Mouse (Mus musculus) c-Kit-negative CD71-positive TER-119-positive erythroid progenitor cells, embryonic 14.5 days (primary cell): ENCODE data around the gene Ppp2r5d.
A peak's percentile ranks its signal among the peaks of the same experiment; 100 is the strongest.

Source experiments
- DNase-seq: peaks from one replicate; pipeline ENCODE4 v3.0.0-alpha.2; 2013; ENCODE audit warnings: low read depth, low spot score

Gene Ppp2r5d

DNA sequence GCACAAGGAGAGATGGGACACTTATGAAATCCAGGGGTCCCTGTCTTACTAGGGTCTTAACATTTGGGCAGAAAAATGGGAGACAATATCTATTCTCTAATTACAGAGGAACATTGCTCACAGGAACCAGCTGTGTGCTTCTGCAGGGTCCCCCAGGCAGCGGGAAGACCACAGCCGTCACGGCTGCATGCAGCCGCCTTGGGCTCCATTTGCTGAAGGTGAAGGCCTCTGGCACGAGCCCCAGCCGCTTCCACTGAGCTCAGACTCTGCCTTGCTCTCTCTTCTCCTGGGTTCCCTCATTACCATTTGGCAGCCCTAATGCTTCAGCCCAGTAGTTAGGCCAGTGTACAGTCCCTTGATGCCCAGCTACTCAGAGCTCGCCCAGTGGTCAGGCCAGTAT is 16.2 kb upstream of the Ppp2r5d start:
- DNase-seq: no peak

DNA sequence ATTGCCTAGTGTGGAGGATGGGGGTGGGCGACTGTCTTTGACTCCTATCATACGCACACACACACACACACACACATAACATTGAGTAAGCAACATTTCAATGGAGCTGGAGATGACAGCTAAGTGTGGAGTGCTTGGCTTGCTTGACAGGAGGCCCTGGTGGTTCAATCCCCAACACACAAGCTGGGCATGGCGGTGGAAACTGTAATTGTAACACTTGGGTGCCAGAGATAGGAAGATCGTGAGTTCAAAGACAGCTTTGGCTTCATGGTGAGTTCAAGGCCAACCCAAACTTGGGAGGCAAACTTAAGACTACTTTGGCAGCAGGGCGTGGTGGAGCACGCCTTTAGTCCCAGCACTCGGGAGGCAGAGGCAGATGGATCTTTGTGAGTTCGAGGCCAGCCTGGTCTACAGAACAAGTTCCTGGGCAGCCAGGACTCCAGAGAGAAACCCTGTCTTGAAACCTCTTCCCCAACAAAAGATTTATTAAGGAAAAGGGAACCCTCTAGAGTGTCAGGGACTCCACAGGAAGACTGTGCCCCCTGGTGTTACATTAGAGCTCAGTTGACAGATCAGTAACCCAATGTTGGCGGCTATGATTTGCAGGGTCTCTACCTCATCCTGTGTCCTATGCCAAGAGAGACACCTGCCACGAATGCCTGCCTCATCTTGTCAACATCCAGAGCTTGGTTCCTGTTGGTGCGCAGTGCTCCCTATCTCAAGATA is 10.0 kb upstream of the Ppp2r5d start:
- DNase-seq: no peak

DNA sequence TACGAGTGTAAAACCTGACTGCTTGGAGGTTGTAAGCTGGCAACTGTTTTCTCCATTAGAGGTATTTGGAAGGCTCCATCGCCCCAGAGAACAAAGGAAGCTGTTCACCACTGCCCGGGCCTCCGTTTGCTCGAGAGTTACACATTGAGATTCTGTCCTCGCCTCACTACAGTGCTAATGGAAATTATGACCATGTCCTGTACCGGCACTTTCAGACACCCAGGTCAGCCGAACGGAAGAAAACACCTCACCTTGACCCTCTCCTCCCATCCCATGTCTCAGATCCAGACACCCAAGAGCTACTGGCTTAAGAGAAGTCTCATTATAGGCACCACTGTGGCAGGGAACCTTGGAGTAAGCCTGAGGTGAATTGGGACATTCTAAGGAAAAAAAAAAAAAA is 8.9 kb upstream of the Ppp2r5d start:
- DNase-seq: no peak

DNA sequence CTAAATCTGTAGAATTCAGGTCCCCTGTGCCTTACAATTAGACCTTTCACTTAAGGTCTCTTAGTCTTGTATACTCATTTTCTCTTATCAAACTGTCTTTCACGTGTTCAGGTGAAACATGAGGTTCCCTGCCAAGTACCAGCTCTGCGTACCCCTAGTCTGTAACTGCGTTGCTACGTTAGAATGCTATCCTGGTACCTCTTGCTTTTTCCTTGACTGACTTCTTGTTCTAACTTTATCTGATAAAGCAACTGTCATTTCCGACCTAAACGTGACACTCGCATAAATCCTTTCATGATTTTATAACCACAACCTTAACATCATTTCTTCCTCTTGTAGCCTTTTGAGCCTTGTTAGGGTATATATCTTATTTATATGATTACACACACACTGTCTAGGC is 7.5 kb upstream of the Ppp2r5d start:
- DNase-seq: no peak

DNA sequence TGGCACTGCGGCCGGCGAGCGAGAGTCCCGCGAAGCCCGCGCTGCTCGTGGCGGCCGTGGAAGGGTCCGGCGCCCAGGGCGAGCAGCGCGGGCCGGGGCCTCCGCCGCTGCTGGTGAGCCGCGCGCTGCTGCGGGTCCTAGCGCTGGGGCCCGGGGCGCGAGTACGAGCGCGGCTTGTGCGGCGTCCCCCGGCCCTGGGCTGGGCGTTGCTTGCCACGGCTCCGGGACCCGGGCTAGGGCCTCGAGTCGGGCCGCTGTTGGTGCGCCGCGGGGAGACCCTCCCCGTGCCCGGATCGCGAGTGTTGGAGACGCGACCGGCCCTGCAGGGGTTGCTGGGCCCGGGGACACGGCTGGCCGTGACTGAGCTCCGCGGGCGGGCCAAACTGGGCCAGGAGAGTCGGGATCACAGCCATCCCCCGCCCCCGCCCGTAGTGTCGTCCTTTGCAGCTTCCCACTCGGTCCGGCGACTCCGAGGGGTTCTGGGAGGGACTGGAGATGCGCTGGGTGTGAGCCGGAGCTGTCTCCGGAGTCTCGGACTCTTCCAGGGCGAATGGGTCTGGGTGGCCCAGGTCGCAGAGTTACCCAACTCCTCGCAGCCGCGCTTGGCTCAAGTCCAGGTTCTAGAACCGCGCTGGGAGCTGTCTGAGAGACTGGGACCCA is 6.8 kb upstream of the Ppp2r5d start:
- DNase-seq: no peak

DNA sequence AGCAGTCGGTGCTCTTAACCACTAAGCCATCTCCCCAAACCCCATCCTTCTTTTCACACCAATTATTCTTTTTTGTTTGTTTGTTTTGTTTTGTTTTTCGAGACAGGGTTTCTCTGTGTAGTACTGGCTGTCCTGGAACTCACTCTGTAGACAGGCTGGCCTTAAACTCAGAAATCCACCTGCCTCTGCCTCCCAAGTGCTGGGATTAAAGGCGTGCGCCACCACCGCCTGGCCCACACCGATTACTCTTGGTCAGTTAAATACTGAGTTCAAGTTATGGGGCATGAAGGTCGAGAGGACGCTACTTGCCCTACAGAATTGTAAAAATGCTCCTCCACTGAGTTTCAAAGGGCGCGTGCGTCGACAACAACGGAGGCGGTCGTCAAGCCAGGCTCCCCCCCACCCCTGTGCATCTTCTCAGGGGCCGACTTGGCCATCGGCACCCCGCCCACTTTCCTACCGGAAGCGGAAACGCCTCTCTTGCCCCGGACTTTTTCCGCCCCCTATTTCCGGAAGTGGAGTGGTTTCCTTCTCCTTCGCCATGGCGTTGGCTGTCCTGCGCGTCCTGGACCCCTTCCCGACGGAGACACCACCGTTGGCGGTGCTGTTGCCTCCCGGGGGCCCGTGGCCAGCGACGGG is 6.2 kb upstream of the Ppp2r5d start, which contains the start of gene Pex6:
Gene Pex6 (plus strand): TSS at position 505 of the 639 bp plus-strand sequence.
- DNase-seq: peak; percentile 79

DNA sequence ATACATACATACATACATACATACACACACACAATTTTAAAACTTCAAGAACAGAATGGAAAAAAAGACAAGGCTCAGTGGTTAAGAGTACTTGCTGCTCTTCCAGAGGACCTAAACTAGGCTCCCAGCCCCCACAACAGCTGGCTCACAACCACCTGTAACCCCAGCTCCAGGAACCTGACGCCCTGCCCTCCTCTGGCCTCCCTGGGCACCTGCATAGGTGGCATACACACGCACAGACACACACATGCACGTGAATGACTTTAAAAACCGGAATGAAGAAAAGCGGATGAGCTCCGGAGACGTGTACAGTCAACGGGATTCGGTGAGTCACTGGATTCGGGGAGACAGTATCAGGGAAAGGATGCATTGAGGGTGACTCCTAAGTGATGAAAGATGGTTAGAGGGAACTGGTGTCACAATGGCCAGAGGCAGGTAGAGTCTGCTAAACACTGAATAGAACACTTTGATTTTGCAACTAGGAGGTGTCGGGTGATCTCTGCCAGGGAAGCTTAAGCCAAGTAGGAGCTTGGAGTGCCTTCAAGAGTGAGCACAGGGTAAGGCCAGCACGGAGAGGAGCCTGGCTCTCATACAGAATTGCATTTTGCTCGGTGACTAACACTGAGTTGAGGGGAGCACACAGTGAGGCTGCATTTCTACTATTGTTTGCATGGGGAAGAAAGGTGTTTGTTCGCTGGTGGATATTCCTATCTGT is 1.6 kb upstream of the Ppp2r5d start:
- no peak for DNase-seq

DNA sequence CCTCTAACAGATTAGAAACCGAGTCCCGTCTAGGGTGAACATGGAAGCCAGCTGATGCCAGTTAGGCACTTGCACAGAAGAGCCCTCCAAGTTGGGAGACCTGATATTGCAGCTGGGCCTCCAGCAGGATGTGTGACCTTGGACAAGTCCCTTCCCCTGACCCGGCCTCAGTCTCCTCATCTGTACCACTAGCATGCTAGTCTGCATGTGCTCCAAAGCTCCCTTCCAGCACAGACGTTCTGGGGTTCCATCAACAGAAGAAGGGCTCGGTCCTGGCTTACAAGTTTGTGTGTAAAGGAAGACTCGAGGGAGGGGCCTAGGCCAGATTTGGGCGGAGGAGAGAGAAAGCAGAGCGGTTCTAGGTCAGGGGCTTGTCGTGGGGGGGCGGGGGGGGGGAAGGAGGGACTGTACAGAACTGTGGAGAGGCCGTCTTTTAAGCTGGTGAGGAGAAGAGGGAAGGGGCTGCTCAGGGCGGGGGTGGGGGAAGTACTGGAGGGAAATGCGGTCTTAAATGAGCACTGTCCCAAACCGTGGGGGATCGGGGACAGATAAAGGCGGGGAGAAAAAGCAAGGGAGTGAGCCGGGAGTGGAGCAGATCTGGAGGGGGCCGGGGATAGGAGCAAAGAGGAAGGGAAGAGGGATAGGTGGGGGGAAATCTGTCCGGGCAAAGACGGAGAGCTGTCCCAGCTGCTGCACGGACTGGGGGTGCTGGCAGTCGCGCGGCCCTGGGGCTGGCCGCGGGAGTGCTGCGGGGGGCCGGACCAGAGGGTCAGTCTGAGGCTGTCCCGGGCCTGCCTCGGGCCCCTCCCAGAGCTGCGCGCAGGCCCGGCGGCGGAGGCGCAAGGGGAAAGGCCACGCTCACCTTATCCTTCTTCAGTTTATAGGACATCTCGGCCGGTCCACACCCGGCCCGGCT is 682 bp downstream of the Ppp2r5d start:
- no peak for DNase-seq

DNA sequence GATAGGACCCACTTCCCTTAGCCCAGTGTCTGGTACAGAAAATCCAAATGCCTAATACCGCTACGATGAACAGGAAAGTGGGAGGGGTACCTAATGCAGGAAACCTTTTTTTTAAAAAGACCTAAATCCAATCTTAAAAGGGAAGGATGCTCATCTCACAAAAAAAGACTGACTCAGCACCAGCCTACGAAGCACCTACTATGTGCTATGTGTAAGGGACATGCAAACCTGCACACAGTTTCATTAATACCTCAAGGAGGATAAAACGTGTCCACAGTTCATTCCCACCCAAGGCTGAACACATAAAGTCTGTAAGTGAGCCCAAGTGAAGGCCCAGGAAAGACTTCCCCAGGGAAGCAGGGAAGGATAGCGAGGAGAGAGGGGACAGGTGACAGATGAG is 2.4 kb downstream of the Ppp2r5d start:
- no peak for DNase-seq

DNA sequence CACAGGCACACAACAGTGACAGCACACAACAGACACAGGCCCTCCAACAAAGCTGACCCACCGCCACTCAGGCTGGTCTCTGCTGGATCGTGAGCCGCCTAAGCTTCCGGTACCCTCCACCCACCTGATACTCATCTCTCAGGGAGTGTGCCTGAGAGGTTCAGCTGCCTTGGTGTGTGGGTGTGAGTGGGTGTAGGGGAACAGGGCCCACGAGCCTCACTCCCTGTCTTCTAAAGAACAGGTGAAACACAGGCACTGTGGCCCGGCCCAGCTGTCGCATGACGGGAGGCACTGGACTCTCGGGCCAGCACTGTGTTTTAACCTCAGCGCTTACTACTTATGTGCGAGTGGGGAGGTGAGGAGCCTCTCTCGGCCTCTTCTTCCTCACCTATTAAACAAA is 2.8 kb downstream of the Ppp2r5d start:
- no peak for DNase-seq

DNA sequence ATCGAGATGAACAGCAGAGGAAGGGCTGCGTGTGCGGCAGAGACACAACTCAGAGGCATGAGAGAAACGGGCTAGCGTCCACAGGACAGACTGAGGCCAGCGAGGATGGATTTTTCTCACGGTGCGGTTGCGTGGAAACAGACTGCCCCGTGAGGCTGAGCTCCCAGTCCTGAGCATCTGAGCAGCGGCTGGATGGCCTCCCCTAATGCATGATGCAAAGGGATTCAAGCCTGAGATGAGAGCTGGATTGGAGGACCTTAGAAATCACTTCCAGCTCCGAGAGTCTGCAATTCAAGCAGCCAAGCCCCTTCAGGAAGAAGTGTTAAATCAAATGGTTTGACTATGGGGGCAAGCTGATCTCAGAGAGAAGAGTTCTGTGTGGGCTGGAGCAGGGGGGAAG is 3.4 kb downstream of the Ppp2r5d start:
- DNase-seq: no peak

DNA sequence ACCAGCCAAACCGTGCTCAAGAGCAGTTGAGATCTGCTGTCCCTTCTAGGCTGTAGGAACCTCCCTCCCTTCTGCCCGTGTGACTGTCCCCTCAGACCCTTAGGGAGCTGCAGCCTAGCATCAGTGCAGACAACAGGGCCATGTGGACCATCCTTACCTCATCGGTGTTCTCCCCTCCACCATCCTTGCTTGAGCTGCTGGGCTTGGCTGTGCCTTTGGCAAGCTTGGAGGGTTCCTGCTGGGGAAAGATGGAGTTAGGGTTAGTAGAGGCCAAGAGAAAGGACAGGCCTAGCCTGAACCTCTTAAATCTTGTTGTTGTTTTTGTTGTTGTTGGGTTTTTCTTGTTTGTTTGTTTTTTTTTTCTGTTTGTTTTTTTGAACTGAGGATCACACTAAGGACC is 5.0 kb downstream of the Ppp2r5d start:
- DNase-seq: no peak

DNA sequence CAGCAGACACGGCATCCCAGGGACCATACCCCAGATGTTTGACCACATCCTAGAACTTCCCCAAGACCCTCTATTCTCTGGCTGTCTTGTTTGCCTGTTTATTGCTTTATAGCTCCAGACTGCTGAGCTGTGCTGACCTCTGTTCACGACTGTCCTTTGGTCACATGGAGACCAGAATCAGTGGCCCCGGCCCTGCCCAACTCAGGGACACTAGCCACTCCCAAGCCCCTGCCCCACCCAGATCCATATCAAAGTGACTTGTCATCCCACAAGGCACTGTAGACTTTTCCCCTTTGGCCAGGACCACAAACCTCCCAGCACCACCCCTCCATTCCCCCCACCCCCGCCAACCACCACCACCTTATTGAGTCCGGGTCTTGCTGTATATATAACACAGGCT is 5.7 kb downstream of the Ppp2r5d start:
- no peak for DNase-seq

DNA sequence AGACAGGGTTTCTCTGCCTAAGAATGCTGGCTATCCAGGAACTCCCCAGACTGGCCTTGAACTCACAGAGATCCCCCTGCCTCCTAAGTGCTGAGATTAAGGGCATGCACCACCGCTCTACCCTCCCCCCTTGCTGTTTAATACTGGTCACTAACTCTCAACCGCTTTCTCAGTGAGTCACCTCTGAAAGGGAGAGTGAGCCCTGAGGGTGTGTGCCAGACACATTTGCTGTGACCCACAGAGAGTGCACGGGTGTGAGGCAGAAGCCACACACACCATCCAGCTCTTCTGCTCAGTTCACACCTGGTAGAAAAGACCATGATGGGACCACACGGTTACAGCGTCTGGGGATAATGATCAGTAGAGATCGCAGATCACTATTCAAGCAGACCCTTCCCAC is 6.4 kb downstream of the Ppp2r5d start:
- no peak for DNase-seq

DNA sequence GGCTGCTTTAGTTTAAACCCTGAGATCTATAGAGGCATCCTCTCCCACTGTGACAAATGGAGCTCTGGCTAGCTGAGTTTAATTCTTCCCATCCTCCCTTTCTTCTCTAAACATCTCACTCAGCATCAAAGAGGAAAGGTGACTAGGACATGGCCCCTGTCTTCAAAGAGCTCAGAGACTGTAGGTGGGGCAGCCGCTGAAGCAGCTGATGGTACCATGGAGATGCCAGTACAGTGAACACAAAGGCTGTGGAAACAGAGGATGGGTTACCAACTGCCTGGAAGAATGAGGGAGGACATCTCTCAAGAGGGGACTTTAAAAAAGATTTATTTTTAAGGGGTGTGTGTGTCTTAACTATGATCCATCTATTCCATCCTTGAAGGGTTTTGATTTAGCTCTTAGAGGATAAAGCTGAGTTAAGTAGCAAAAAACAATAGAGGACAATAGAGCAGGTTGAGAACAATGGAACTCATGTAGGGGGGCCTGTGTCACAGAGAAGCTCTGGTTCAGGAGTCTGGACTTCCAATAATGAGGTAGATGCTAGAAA is 10.3 kb downstream of the Ppp2r5d start:
- DNase-seq: no peak

DNA sequence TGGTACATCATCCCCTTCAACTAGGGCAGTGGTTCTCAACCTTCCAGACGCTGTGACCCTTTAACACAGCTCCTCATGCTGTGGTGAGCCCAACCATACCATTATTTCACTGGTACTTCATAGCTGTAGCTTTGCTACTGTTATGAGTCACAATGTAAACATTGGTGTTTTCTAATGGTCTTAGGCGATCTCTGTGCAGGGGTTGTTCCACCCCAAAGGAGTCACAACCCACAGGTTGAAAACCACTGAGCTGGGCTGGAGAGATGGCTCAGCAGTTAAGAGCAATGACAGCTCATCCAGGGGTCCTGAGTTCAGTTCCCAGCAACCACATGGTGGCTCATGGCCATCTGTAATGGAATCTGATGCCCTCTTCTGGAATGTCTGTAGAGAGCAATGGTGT is 13.5 kb downstream of the Ppp2r5d start:
- no peak for DNase-seq

DNA sequence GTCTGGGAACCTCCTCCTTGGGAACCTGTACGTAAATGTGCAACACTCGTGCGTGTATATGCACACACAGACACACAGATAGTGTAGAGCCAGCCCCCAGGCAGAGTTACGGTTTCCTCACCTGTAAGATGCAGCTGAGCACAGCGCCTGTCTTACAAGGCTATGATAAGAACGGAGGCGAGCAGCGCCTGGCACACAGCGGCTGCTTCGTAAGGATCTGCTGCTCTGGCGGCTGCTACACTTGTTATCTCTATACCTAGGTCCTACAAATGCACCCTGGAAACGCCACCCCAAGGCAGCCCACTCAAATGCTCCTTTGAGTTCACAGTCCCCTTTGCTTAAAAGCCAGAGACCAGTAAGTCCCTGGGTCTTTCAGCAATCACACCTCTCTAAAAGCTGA is 14.2 kb downstream of the Ppp2r5d start:
- no peak for DNase-seq

DNA sequence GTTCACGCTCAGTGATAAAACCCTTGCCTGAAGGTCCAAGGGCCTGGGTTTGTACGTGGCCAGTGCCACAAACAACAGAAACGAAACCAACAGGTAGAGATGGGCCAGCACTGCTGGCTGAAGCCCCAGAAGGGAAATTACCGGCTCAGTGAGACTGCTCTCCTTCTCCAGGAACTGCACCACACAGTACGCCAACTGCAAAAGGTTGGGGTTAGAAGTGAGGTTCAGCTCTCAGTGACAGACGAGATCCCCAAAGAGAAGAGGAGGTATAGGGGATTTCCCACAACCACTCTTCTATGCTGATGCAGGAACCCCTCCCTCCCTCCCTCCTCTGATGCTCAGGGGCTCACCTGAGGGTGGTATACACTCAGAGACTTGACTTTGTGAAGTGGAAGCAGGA is 19.0 kb downstream of the Ppp2r5d start:
- DNase-seq: no peak

DNA sequence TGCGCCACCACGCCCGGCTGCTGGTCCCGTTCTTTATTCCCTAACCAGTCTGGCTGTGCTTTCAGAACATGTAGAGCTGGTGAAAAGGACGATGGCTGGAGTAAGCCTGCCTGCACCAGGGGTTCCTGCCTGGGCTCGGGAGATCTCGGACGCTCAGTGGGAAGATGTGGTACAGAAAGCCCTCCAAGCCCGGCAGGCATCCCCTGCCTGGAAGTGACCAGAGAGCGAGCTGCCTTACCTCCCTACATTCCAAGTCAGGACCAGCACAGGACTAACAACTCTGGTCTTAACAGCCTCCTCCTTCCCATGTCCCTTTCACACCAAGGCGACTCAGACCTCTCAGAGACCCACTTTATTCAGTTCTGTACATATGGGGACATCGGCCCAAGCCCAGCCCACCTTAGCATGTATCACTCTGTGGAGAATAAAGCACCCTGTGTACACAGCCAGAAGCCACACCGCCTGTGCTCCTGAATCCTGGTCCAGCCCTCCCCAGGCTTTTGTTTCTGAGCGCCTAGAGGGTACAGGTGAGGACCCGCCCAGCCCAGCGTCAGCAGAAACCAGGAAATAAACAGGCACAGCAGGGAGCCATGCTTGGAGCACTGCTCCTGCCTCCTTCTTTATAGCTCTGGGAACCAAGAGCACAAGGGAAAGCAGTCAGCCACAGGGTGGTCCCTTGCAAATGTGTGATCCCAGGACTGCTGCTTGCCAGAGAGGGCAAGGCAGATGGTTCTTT is 22.1 kb downstream of the Ppp2r5d start:
- no peak for DNase-seq

DNA sequence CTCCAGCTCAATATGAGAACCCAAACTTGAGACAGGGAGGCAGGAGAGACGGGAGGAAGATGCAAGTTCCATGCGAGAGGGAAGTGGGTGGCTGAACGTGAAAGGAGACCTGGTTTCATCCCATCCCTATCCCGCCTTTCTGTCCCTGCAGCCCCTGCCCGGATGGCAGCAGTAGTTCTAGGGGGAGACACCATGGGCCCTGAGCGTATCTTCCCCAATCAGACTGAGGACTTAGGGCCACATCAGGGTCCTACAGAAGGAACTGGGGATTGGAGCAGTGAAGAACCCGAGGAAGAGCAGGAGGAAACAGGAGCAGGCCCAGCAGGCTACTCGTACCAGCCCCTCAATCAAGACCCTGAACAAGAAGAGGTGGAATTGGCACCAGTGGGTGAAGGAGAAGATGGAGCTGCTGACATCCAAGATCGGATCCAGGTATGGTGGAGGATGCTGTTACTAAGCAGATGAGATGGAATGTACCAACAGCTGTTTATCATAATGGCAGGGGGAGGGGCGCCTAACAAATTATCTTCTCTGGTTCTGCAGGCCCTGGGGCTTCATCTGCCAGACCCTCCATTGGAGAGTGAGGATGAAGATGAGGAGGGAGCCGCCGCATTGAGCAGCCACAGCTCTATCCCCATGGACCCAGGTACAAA is 23.3 kb downstream of the Ppp2r5d start:
- no peak for DNase-seq
